Mouse (Mus musculus): ENCODE measurements around the gene Gm3629.
"Not testable (repeated sequence)": the region's sequence is repeated elsewhere in the genome, so short reads cannot be mapped to it uniquely, and the experiment has no call there.

Gm3629 gene

GRCm38 (mm10) chr14:6590513-6590912 lies at the start of gene Gm3629:
Gene Gm3629, minus strand, starts transcription at chr14:6590613.
- DNase-seq (ENCODE audit: extremely low spot score, low read depth, low spot score), result not testable (repeated sequence)

- not testable (repeated sequence) for DNase-seq (ENCODE audit: extremely low spot score, low read depth, low spot score)
These were observed 31.9 kb upstream of the Gm3629 start, which contains the start of gene Gm3460 for GRCm38 (mm10) chr14:6622318-6622717. Gene Gm3460, minus strand, starts transcription at chr14:6622418.

- DNase-seq (ENCODE audit: extremely low spot score, low read depth, low spot score), result not testable (repeated sequence)
These were observed 16.0 kb upstream of the Gm3629 start for GRCm38 (mm10) chr14:6606436-6606835.

- DNase-seq (ENCODE audit: extremely low spot score, low read depth, low spot score), result not testable (repeated sequence)
These were observed 14.6 kb upstream of the Gm3629 start for GRCm38 (mm10) chr14:6605004-6605403.

GRCm38 (mm10) chr14:6604551-6604950 lies 14.1 kb upstream of the Gm3629 start:
- DNase-seq (ENCODE audit: extremely low spot score, low read depth, low spot score), result not testable (repeated sequence)

- not testable (repeated sequence) for DNase-seq (ENCODE audit: extremely low spot score, low read depth, low spot score)
These were observed 53.2 kb downstream of the Gm3629 start, which contains the start of gene Gm8356 for GRCm38 (mm10) chr14:6537190-6537589. Gene Gm8356, minus strand, starts transcription at chr14:6537290.

Measured in hindlimb bud, embryonic 11.5 days (tissue).